Mouse (Mus musculus) embryonic fibroblast, embryonic 13.5 days (primary cell): ENCODE results near the gene Csnk1g1.

Experiments used
- CTCF ChIP-seq: IDR thresholded peaks from 2 replicates; pipeline ENCODE4 v1.5.1; 2011; ENCODE audit warnings: mild to moderate bottlenecking, control low read depth, low read length, moderate library complexity, borderline replicate concordance; ENCODE audit not compliant: insufficient read depth
- POLR2A ChIP-seq: IDR thresholded peaks from 2 replicates; pipeline ENCODE4 v1.6.1; 2011; ENCODE audit warnings: low read depth, mild to moderate bottlenecking, control low read depth, low read length, moderate library complexity

- TF ChIP-seq CTCF, result no peak
- TF ChIP-seq POLR2A, result no peak
Observed at GRCm38 (mm10) chr9:65998965-65999364, 90.2 kb downstream of the Csnk1g1 start.
